Mouse (Mus musculus) inflammation-experienced regulatory T-cells, adult 6 months (primary cell): ENCODE measurements at regions not wholly inside any gene's neighbourhood (a gene's known extent, or its start where the extent isn't known, plus 50 kb on each side); places are given as distances from the start of the nearest gene placed in this dataset.
"Not testable (repeated sequence)": the region's sequence is repeated elsewhere in the genome, so short reads cannot be mapped to it uniquely, and the experiment has no call there.

Experiments
- ATAC-seq: one replicate; pipeline ENCODE4 v1.8.0; 2017

GRCm38 (mm10) chr13:31050160-31050788 lies 76.3 kb downstream of the Gm5447 start:
- no peak for ATAC-seq

- not testable (repeated sequence) for ATAC-seq
Observed at GRCm38 (mm10) chr13:31051586-31051985, 77.6 kb downstream of the Gm5447 start.

- ATAC-seq: no peak
Observed at GRCm38 (mm10) chr13:31054356-31054755, 80.4 kb downstream of the Gm5447 start.

GRCm38 (mm10) chr13:31055376-31056083 lies 81.5 kb downstream of the Gm5447 start:
- ATAC-seq: no peak

GRCm38 (mm10) chr13:31056154-31056871 lies 82.3 kb downstream of the Gm5447 start:
- ATAC-seq: no peak

GRCm38 (mm10) chr13:31060916-31061431 lies 87.0 kb downstream of the Gm5447 start:
- ATAC-seq: no peak

GRCm38 (mm10) chr13:31068343-31068742 lies 94.3 kb downstream of the Gm5447 start:
- no peak for ATAC-seq

GRCm38 (mm10) chr13:31076541-31076940 lies 102.5 kb downstream of the Gm5447 start:
- no peak for ATAC-seq

GRCm38 (mm10) chr13:31078751-31079150 lies 104.7 kb downstream of the Gm5447 start:
- ATAC-seq: no peak

GRCm38 (mm10) chr13:31080215-31080614 lies 106.2 kb downstream of the Gm5447 start:
- no peak for ATAC-seq

GRCm38 (mm10) chr13:31082448-31083140 lies 108.6 kb downstream of the Gm5447 start:
- peak; percentile 69 for ATAC-seq

- ATAC-seq: no peak
Observed at GRCm38 (mm10) chr13:31101051-31101450, 127.0 kb downstream of the Gm5447 start.

GRCm38 (mm10) chr13:31107434-31107833 lies 133.4 kb downstream of the Gm5447 start:
- no peak for ATAC-seq

- no peak for ATAC-seq
Observed at GRCm38 (mm10) chr13:31109231-31109630, 135.2 kb downstream of the Gm5447 start.

GRCm38 (mm10) chr13:31122689-31123088 lies 148.7 kb downstream of the Gm5447 start:
- no peak for ATAC-seq

GRCm38 (mm10) chr13:31124547-31125216 lies 150.7 kb downstream of the Gm5447 start:
- no peak for ATAC-seq

- no peak for ATAC-seq
Observed at GRCm38 (mm10) chr13:31132501-31132900, 158.5 kb downstream of the Gm5447 start.

- ATAC-seq: no peak
Observed at GRCm38 (mm10) chr13:31139686-31140085, 165.7 kb downstream of the Gm5447 start.

- ATAC-seq: no peak
Observed at GRCm38 (mm10) chr13:31147323-31147722, 173.3 kb downstream of the Gm5447 start.

GRCm38 (mm10) chr13:31154066-31154465 lies 180.1 kb downstream of the Gm5447 start:
- ATAC-seq: no peak

- no peak for ATAC-seq
Observed at GRCm38 (mm10) chr13:31163878-31164495, 190.0 kb downstream of the Gm5447 start.

- no peak for ATAC-seq
Observed at GRCm38 (mm10) chr13:31166286-31166685, 192.3 kb downstream of the Gm5447 start.
